Mouse (Mus musculus) spleen, adult 2 months (tissue): ENCODE measurements around the gene Sh3bp1. TPM values are rescaled to one million over a fixed set of nuclear protein-coding genes. Genes with fewer than 3 reads are reported as not detected.
"Not testable (repeated sequence)": the region's sequence is repeated elsewhere in the genome, so short reads cannot be mapped to it uniquely, and the experiment has no call there.

Source experiments
- DNase-seq, 2 experiments: peaks; one replicate each; pipeline versions ENCODE4 v3.0.0 to v3.0.0-alpha.2; 2012 to 2021; ENCODE audit warnings: low spot score in 2 of 2, low read depth in 1 of 2
- H3K27ac ChIP-seq: fragments of 200-500 bp; 2 replicates; pipeline ENCODE4 v1.5.1; 2012; ENCODE audit warnings: low read length, inconsistent platforms; ENCODE audit not compliant: insufficient read depth
- H3K27me3 ChIP-seq: fragments of 200-500 bp; 2 replicates; pipeline ENCODE4 v1.6.1; 2012; ENCODE audit warnings: mild to moderate bottlenecking, moderate library complexity, low read length, inconsistent platforms; ENCODE audit not compliant: control insufficient read depth, insufficient read depth
- H3K36me3 ChIP-seq: fragments of 200-500 bp; 2 replicates; pipeline ENCODE4 v1.6.1; 2012; ENCODE audit warnings: mild to moderate bottlenecking, low read length, inconsistent platforms; ENCODE audit not compliant: control insufficient read depth, insufficient read depth
- H3K4me1 ChIP-seq: fragments of 200-500 bp; 2 replicates; pipeline ENCODE4 v1.6.1; 2011; ENCODE audit warnings: inconsistent platforms; ENCODE audit not compliant: control insufficient read depth, insufficient read depth, insufficient read length
- H3K4me3 ChIP-seq: fragments of 200-500 bp; 2 replicates; pipeline ENCODE4 v1.5.1; 2011; ENCODE audit warnings: mild to moderate bottlenecking, inconsistent platforms; ENCODE audit not compliant: insufficient read depth, insufficient read length; ENCODE audit errors: extremely low read depth
- CTCF ChIP-seq: fragments of 200-500 bp; IDR thresholded peaks from 2 replicates; pipeline ENCODE4 v1.5.1; 2011; ENCODE audit warnings: mild to moderate bottlenecking, inconsistent platforms; ENCODE audit not compliant: insufficient read depth, insufficient read length, insufficient replicate concordance; ENCODE audit errors: extremely low read depth
- POLR2A ChIP-seq: fragments of 200-500 bp; IDR thresholded peaks from 2 replicates; pipeline ENCODE4 v1.6.1; 2011; ENCODE audit warnings: low read depth, low read length, inconsistent platforms
- WGBS: fragments of 180-500 bp; shearing (Covaris S2); methylation state at CpG from one replicate; pipeline ENCODE4 v1.1.7; 2018; 5-methylcytosine and 5-hydroxymethylcytosine counted together
- polyA plus RNA-seq: library from polyadenylated mRNA; depleted of rRNA; stranded (reverse); fragments of >200 nt; gene quantifications from 2 replicates; pipeline ENCODE4 v1.2.3, GENCODE M21; 2012

The Sh3bp1 gene
- polyA plus RNA-seq, 1 experiment = 182 TPM

DNA sequence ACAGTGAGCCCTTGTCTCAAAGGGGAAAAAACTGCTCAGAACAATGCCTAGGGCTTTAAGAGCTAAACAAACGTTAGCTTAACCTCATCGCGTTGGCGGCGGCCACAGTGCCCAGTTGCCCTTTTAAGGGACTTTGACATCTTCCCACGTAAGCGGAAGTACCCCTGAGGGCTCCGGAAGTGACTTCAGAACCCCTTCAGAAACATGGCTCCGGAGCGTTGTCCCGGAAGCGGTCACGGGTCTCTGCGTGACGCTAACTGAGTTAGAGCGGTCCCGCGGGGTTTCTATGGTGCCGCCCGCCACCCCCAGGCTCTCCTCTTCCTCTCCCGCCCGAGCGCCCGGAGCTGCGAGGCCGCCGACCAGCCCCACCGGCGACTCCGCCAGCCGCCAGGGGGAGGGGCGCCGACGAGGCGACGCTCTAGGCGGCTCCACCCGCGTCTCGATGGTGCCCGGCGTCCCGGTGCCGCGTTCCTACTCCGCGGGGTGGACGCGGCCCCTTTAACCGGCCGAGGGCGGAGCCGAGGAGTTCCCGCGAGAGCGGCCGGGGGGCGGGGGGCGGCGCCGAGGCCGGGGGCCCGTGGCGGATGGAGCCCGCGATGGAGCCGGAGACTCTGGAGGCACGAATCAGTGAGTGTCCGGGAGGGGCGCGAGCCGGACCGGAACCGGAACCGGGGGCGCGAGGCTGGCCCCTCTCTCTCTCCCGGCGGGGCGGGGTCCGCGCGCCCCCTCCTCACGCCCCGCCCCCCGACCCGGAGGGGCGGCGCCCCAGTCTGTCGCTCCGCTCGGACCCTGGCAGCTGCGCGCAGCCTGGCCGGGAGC lies 22.4 kb upstream of the Sh3bp1 start, which contains the start of gene Gga1:
Gene Gga1, plus strand, starts transcription at position 200 of the 819 bp plus-strand sequence.
- DNase-seq = peak; percentile 88 to 97
- Histone ChIP-seq H3K27ac (peak within 1 kb of the TSS; percentile 99), H3K4me1 (peaks cover 12% of the 10 kb centered on the region; the same call in 1 of the 2 replicates), H3K27me3 (no peaks in the 10 kb centered on the region), H3K36me3 (peaks cover 6% of the 10 kb centered on the region), H3K4me3 (peak within 1 kb of the TSS; percentile 78)
- TF ChIP-seq POLR2A (peak; percentile 62), CTCF (no peak)
- under 1% methylated on average over 71 of the region's 95 CpGs for WGBS

DNA sequence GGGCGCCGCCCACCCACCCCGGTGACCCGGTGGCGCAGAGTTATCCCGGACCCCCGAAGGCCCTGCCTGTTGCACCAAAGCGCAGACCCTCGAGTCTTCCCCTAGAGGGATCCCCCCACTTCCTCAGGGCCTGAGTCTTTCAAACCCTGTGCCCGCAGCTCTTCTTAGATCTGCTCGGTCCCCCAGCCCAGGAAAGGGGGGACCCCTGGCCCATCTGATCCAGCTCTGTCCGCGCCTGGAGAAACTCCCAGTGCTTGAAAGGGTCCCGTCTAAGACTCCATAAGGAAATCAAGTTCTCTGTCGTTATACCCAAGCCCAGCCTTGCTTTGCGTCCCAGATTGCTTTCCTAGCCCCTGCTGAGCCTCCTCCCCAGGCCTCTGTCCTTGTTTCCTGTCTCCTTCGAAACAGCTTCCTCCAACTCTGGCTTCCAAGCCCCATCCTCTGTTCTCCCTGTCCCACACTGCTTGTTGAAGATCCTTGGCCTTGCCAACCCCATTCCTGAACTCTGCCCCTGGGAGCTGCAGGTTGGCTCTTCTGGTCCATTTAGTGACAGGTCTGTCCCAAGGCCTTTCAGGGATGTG lies 21.7 kb upstream of the Sh3bp1 start:
- Histone ChIP-seq H3K4me1 (peaks cover 12% of the 10 kb centered on the region; the same call in 1 of the 2 replicates), H3K36me3 (peaks cover 9% of the 10 kb centered on the region), H3K4me3 (peak overlapping the region; percentile 78), H3K27me3 (no peaks in the 10 kb centered on the region), H3K27ac (peak overlapping the region; percentile 99)
- under 1% methylated on average over 17 of the region's 17 CpGs for WGBS
- DNase-seq = peak in 1 of 2 experiments; percentile 26
- TF ChIP-seq POLR2A (no peak), CTCF (no peak)

DNA sequence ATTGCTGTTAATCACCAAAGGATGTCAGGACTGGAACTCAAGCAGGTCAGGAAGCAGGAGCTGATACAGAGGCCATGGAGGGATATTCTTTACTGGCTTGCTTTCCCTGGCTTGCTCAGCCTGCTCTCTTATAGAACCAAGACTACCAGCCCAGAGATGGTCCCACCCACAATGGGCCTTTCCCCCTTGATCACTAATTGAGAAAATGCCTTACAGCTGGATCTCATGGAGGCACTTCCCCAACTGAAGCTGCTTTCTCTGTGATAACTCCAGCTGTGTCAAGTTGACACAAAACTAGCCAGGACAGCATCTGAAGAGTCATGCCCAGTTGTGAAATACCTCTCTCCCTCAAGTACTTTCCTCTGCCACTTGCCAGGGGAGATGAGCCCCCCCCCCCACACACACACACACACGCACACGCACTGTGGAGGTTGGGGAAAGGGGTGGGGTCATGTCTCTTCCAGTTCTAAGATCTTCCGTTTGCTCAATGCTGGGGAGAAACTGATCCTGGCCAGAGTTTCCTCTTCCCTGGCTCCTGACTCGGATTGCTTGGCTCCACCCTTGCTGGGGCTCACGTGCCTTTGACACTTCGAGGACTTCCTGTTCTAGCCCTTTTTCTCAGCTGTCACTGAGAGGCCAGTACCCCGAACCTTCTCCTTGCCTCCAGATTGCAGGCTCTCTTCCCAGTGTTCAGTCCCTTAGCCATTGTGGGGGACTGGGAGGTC lies 20.6 kb upstream of the Sh3bp1 start:
- WGBS = 20% methylated on average over 7 of the region's 7 CpGs
- peaks cover 19% of the 10 kb centered on the region for H3K36me3 ChIP-seq
- peaks cover 12% of the 10 kb centered on the region; the same call in 1 of the 2 replicates for H3K4me1 ChIP-seq
- peak overlapping the region; percentile 27 for H3K27ac ChIP-seq
- not testable (repeated sequence) for DNase-seq, H3K27me3 ChIP-seq, H3K4me3 ChIP-seq

DNA sequence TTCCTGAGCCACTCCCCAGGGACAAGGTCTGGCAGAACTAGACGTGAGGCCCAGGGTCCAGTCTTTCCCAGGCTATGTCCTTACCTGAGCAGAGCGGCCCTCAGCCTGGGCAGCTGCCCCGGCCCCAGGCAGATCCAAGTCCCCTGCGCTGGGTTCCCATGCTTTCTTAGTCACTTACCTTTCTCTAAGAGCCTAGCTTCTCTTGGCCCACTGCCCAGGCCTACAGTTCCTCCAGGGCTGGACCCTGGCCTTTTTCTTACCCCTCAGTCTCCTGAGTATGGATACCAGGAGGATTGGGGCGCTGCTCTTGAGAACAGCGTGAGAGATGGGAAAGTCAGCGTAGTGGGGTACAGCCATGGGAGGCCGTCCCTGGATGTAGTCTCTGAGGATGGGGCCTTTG lies 19.1 kb upstream of the Sh3bp1 start:
- H3K36me3 ChIP-seq = peaks cover 28% of the 10 kb centered on the region
- WGBS = 92% methylated on average over 8 of the region's 8 CpGs
- H3K27me3 ChIP-seq = no peaks in the 10 kb centered on the region
- no peak overlapping the region for H3K27ac ChIP-seq
- H3K4me3 ChIP-seq = no peak overlapping the region
- DNase-seq = no peak
- peaks cover 12% of the 10 kb centered on the region; the same call in 1 of the 2 replicates for H3K4me1 ChIP-seq
- no peak for TF ChIP-seq CTCF
- no peak for TF ChIP-seq POLR2A

DNA sequence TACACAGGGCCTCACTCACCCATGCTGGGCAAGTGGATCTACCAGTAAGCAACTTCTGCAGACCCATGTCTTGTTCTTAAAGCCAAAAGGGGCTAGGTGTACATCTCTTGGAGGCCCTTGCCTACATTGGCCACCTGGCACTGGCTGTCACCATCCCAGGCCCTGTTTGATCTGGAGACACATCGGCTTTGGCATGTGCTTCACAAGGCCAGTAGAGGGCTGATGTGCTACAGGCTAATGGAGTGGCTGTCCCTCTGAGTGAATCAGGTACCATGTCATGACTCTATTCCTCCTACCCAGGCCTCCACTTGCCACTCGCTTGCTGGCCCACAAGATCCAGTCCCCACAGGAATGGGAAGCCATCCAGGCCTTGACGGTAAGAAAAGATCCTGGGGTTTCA lies 17.7 kb upstream of the Sh3bp1 start:
- TF ChIP-seq POLR2A (no peak), CTCF (no peak)
- peaks cover 35% of the 10 kb centered on the region for H3K36me3 ChIP-seq
- H3K4me3 ChIP-seq = no peak overlapping the region
- DNase-seq = no peak
- no peak overlapping the region for H3K27ac ChIP-seq
- H3K4me1 ChIP-seq = peaks cover 12% of the 10 kb centered on the region; the same call in 1 of the 2 replicates
- H3K27me3 ChIP-seq = no peaks in the 10 kb centered on the region
- 80% methylated on average over 3 of the region's 3 CpGs for WGBS

DNA sequence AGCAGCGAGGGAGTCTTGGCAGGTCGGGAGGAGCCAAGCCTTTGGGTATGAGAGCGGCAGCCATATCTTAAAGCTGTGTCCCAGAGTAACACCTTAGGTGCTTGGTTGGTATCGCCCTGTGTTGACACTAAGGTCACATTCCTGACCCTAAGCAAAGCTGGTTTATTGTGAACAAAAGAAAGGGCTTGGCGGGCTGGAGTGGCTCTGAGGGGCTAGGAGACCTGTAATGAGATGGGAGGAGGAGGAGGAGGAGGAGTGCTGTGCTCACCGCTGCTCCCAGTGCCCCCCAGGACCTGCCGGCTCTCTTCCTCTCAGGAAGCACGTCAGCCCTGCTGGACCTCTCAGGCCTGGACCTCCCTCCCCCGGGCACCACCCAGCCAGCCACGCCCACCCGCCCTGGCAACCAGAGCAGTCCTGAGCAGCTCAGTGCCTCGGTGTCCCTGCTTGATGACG lies 10.1 kb upstream of the Sh3bp1 start:
- Histone ChIP-seq H3K4me3 (no peak overlapping the region), H3K36me3 (peaks cover 58% of the 10 kb centered on the region)
- no peak for DNase-seq

More for the DNA sequence above, 10.1 kb upstream of the Sh3bp1 start:
- Histone ChIP-seq H3K27me3 (no peaks in the 10 kb centered on the region), H3K27ac (no peak overlapping the region), H3K4me1 (peaks cover 7% of the 10 kb centered on the region; the same call in 1 of the 2 replicates)
- 84% methylated on average over 12 of the region's 13 CpGs for WGBS
- TF ChIP-seq CTCF (no peak), POLR2A (no peak)
